Mouse (Mus musculus) hindbrain, postnatal 0 days (tissue): ENCODE measurements at regions not wholly inside any gene's neighbourhood (a gene's known extent, or its start where the extent isn't known, plus 50 kb on each side); places are given as distances from the start of the nearest gene placed in this dataset.

Experiments used
- ATAC-seq: fragments of 200-750 bp; cut with Nextera tagmentation; 2 replicates; pipeline ENCODE4 v1.8.0; 2017; ENCODE audit warnings: mild to moderate bottlenecking, moderate TSS enrichment, moderate library complexity
- DNase-seq: peaks from one replicate; pipeline ENCODE4 v3.0.0-alpha.2; 2015; ENCODE audit warnings: low spot score
- H3K27ac ChIP-seq: fragments of 300-500 bp; sonication (generic); 2 replicates; pipeline ENCODE4 v1.5.1; 2014; ENCODE audit warnings: mild to moderate bottlenecking
- H3K27me3 ChIP-seq: fragments of 300-500 bp; sonication (generic); 2 replicates; pipeline ENCODE4 v1.6.1; 2014; ENCODE audit warnings: low read length, mixed read lengths; ENCODE audit not compliant: insufficient read depth
- H3K36me3 ChIP-seq: fragments of 300-500 bp; sonication (generic); 2 replicates; pipeline ENCODE4 v1.6.1; 2014; ENCODE audit warnings: low read length, mixed read lengths; ENCODE audit not compliant: insufficient read depth
- H3K4me1 ChIP-seq: fragments of 300-500 bp; sonication (generic); 2 replicates; pipeline ENCODE4 v1.6.1; 2014; ENCODE audit warnings: antibody characterized with exemption, low read length, mixed read lengths; ENCODE audit not compliant: insufficient read depth
- H3K4me2 ChIP-seq: fragments of 300-500 bp; sonication (generic); 2 replicates; pipeline ENCODE4 v1.6.1; 2014; ENCODE audit warnings: low read depth, mild to moderate bottlenecking, low read length, moderate library complexity, mixed read lengths
- H3K4me3 ChIP-seq: fragments of 300-500 bp; sonication (generic); 2 replicates; pipeline ENCODE4 v1.5.1; 2014; ENCODE audit warnings: low read length
- H3K9ac ChIP-seq: fragments of 300-500 bp; sonication (generic); replicated peaks from 2 replicates; pipeline ENCODE4 v1.6.1; 2014; ENCODE audit warnings: mild to moderate bottlenecking, low read length, moderate library complexity, mixed read lengths
- H3K9me3 ChIP-seq: fragments of 300-500 bp; sonication (generic); 2 replicates; pipeline ENCODE4 v1.6.1; 2016; ENCODE audit warnings: low read length, mixed read lengths
- CTCF ChIP-seq: IDR thresholded peaks from 2 replicates; pipeline ENCODE4 v1.5.1; 2016; ENCODE audit warnings: antibody characterized with exemption, control low read depth, low read depth
- WGBS: fragments of 180-500 bp; shearing (Covaris S2); extraction: QIAGEN DNeasy Blood & Tissue Kit; methylation state at CpG from one replicate; pipeline ENCODE4 v1.1.7; 2014; 5-methylcytosine and 5-hydroxymethylcytosine counted together

DNA sequence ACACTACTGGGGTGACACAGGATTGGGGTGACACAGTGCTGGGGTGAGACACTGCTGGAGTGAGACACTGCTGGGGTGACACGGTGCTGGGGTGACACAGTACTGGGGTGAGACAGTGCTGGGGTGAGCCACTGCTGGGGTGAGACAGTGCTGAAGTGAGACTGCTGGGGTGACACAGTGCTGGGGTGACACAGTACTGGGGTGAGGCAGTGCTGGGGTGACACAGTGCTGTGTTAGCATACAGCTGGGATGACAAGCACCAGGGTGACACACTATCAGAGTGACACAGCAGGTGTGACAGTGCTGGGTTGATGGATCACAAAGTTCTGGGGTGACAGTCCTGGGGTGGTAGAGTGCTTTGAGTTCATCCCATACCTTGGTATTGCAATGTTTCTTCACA lies 137.3 kb upstream of the Irx4 start:
- Histone ChIP-seq H3K9ac (no peak overlapping the region), H3K27me3 (no peaks in the 10 kb centered on the region), H3K27ac (no peak overlapping the region), H3K4me3 (no peak overlapping the region), H3K36me3 (no peaks in the 10 kb centered on the region), H3K4me1 (no peaks in the 10 kb centered on the region), H3K4me2 (no peak overlapping the region), H3K9me3 (no peaks in the 10 kb centered on the region)
- ATAC-seq (0 out of 2 replicates have a peak, but pooled peaks have one; percentile 43), DNase-seq (no peak)
- WGBS: 95% methylated on average over 1 of the region's 1 CpGs
- TF ChIP-seq CTCF: no peak

DNA sequence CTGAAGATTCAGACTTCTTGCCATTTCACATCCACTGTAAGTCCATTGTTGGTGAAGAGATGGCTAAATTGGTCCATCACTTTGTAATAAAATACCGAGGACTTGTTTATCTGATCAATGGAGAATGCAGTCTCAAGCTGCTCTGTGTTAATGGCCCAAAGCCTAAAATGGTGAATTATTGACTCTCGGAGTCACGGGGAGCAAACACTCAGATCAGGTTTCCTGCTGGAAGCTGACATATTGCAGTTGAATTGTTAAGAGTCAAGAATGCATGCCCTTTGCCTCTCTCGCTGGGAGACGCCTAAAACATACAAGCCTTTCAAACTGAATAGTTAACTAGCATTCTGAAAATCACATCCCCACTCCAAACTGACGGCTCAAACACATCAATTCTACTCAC lies 129.0 kb upstream of the Irx4 start:
- no peak for TF ChIP-seq CTCF
- Histone ChIP-seq H3K4me3 (no peak overlapping the region), H3K36me3 (no peaks in the 10 kb centered on the region), H3K4me1 (no peaks in the 10 kb centered on the region), H3K9me3 (no peaks in the 10 kb centered on the region), H3K27me3 (no peaks in the 10 kb centered on the region), H3K27ac (no peak overlapping the region), H3K4me2 (no peak overlapping the region), H3K9ac (no peak overlapping the region)
- 43% methylated on average over 6 of the region's 6 CpGs for WGBS
- ATAC-seq (no peak), DNase-seq (no peak)

DNA sequence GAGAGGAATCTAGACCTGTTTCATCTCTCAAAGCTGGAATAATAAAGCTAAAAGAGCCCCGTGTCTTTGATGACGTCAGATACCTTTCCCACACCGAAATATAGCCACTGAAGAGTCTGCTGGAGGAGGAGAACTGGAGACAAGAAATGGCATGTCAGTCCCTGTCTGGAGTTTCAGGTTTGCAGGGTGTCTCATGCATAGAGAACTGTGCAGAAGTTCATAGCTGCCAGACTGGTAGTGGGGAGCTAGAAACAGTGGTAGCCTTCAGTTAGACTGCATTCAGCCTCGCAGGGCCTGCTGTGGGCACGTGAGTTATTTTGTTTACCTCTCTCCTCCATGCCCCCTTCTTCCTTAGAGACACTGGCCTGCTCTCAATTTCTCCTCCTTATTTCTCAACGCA lies 127.5 kb upstream of the Irx4 start:
- Histone ChIP-seq H3K9ac (no peak overlapping the region), H3K4me1 (no peaks in the 10 kb centered on the region), H3K4me2 (no peak overlapping the region), H3K27ac (no peak overlapping the region), H3K27me3 (no peaks in the 10 kb centered on the region), H3K36me3 (no peaks in the 10 kb centered on the region), H3K4me3 (no peak overlapping the region), H3K9me3 (0 out of 2 replicates have a peak, but pooled peaks cover 6% of the 10 kb centered on the region)
- WGBS: 70% methylated on average over 6 of the region's 6 CpGs
- no peak for ATAC-seq
- no peak for DNase-seq
- no peak for TF ChIP-seq CTCF

DNA sequence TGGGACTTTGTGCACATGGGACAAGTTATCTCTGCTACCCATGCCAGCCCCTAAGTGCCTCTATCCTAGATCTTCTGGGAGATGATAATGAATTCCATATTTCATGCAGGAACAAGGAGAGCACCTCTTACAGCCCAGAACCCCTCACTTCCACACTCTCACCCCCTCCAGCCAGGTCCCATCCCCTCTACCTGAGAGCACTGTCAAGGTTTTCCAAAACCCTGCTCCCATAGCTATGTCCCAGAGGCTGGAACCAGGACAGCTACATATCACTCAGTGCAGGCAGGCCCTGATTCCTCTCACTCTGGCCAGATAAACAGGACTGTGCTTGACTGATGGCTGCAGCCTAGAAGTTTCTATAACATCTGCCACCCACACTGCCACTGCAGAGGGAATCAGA lies 125.3 kb upstream of the Irx4 start:
- H3K9ac ChIP-seq: no peak overlapping the region
- no peak for DNase-seq
- 0 out of 2 replicates have a peak, but pooled peaks cover 6% of the 10 kb centered on the region for H3K9me3 ChIP-seq
- no peaks in the 10 kb centered on the region for H3K27me3 ChIP-seq
- no peak for ATAC-seq
- TF ChIP-seq CTCF: no peak
- H3K27ac ChIP-seq: no peak overlapping the region
- no peaks in the 10 kb centered on the region for H3K4me1 ChIP-seq
- H3K4me2 ChIP-seq: no peak overlapping the region
- H3K36me3 ChIP-seq: no peaks in the 10 kb centered on the region
- H3K4me3 ChIP-seq: no peak overlapping the region

DNA sequence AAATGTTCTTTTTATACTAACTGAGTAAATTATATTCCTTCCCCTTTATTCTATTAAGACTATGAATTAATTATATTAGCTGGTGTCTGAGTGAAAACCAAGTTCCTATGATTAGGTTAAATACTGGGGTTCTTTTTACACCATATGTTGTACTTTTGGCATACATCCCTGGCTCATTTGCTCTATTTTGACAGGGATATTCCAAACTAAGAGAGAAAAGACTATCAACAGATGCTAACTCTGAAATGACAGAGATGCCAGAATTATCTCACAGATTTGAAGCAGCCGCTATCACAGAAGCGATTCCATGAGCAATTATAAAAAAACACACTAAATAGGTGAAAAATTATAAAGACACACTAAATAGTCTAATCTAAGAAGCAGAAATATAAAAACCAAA lies 119.0 kb upstream of the Irx4 start:
- H3K4me1 ChIP-seq: no peaks in the 10 kb centered on the region
- H3K27me3 ChIP-seq: no peaks in the 10 kb centered on the region
- no peak overlapping the region for H3K9ac ChIP-seq
- no peak overlapping the region for H3K4me2 ChIP-seq
- ATAC-seq (no peak), DNase-seq (no peak)
- no peaks in the 10 kb centered on the region for H3K36me3 ChIP-seq
- 71% methylated on average over 2 of the region's 2 CpGs for WGBS
- 0 out of 2 replicates have a peak, but pooled peaks cover 6% of the 10 kb centered on the region for H3K9me3 ChIP-seq
- no peak for TF ChIP-seq CTCF
- H3K27ac ChIP-seq: no peak overlapping the region
- H3K4me3 ChIP-seq: no peak overlapping the region

DNA sequence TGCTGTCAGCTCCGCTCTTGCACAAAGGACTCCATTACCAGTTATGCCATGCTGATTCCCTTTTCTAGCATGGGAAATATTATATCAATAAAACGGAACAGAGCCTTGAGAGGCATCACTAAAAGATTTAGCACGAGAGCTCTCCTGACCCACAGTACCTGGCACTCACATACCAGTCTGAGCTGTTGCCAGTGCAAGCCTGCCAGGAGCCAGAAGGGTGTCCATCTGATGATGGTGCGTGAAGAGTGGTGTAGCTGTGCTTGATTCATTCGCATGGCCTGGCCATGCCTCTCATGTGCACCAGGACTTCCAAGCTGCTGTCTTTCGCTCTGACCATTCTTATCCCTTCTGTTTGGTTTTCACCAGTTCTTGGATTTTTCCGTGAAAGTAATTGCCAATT lies 102.3 kb upstream of the Irx4 start:
- DNase-seq (peak; percentile 40), ATAC-seq (no peak)
- no peak for TF ChIP-seq CTCF

DNA sequence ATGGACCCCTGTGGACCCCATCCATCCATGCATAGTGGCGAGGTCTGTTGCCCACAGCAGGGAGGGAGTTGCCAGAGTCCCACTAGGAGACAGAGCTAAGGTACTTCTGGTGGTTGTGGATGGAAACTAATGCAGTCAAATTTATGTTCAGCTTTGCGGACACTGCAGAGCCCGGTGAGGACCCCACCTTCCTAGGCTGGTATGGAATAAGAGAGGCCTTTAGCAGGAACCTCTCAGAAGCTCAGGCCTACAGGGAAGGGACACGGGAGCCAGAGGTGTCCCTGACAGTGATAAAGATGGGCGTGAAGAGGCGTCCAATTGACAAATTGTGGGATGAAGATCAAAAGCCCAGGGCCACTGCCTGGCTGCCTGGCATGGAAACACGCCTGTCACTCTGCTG lies 100.8 kb upstream of the Irx4 start:
- WGBS: 30% methylated on average over 7 of the region's 7 CpGs
- H3K4me3 ChIP-seq: no peak overlapping the region
- H3K4me2 ChIP-seq: no peak overlapping the region
- no peaks in the 10 kb centered on the region for H3K27me3 ChIP-seq
- no peak for TF ChIP-seq CTCF
- peak overlapping the region; percentile 22; the same call in 1 of the 2 replicates for H3K9ac ChIP-seq
- ATAC-seq (no peak), DNase-seq (no peak)
- no peaks in the 10 kb centered on the region for H3K36me3 ChIP-seq
- H3K9me3 ChIP-seq: no peaks in the 10 kb centered on the region
- no peak overlapping the region for H3K27ac ChIP-seq
- H3K4me1 ChIP-seq: peaks cover 7% of the 10 kb centered on the region; the same call in 1 of the 2 replicates

More for the DNA sequence above, 102.3 kb upstream of the Irx4 start:
- Histone ChIP-seq H3K36me3 (no peaks in the 10 kb centered on the region), H3K9me3 (no peaks in the 10 kb centered on the region), H3K4me3 (no peak overlapping the region), H3K4me2 (no peak overlapping the region), H3K4me1 (peaks cover 7% of the 10 kb centered on the region; the same call in 1 of the 2 replicates), H3K27me3 (no peaks in the 10 kb centered on the region), H3K27ac (no peak overlapping the region), H3K9ac (no peak overlapping the region)
- WGBS: 67% methylated on average over 7 of the region's 7 CpGs
